Comparison of ENCODE assay signal across 31 mouse cellular contexts in genomic region chr7:81327661-81328060, GRCm38 (mm10).
"Had no signal": no experiment of that assay in that cellular context is flagged by ENCODE, and none has a peak within 500 bp of the region (broad histone marks: within the 10 kb centered on the region; RNA-seq: fewer than 3 reads in every experiment).

No protein-coding gene starts in this region.

- DNase-seq: left cerebral cortex, postnatal 4 days; liver; liver, postnatal 0 days; lung, adult 18-20 months; lung, adult 2 months; lung, embryonic 14.5 days; lung, postnatal 10 days; lung, postnatal 14 days; lung, postnatal 36 days; lung, postnatal 4 days; midbrain, embryonic 14.5 days had no signal

- H3K9ac ChIP-seq: limb, embryonic 12.5 days; limb, embryonic 13.5 days; limb, embryonic 15.5 days; liver, embryonic 12.5 days; liver, embryonic 13.5 days; liver, embryonic 14.5 days; liver, embryonic 15.5 days; liver, postnatal 0 days; lung, embryonic 14.5 days; lung, embryonic 15.5 days; midbrain, embryonic 12.5 days; midbrain, embryonic 13.5 days; midbrain, embryonic 15.5 days; neural tube, embryonic 12.5 days had no signal

- H3K4me3 ChIP-seq: left cerebral cortex, adult 2 months; limb, embryonic 10.5 days; limb, embryonic 12.5 days; limb, embryonic 13.5 days; limb, embryonic 15.5 days; liver, embryonic 12.5 days; liver, embryonic 13.5 days; liver, embryonic 15.5 days; lung, embryonic 15.5 days; megakaryocyte, embryonic 14.5 days; midbrain, embryonic 12.5 days; midbrain, embryonic 13.5 days; midbrain, embryonic 15.5 days; myocyte; neural tube, embryonic 12.5 days had no signal

- H3K36me3 ChIP-seq: midbrain, embryonic 15.5 days had no signal

- H3K4me2 ChIP-seq: limb, embryonic 12.5 days; limb, embryonic 13.5 days; limb, embryonic 15.5 days; liver, embryonic 11.5 days; liver, embryonic 12.5 days; liver, embryonic 13.5 days; liver, embryonic 15.5 days; lung, embryonic 14.5 days; lung, embryonic 15.5 days; midbrain, embryonic 12.5 days; midbrain, embryonic 13.5 days; midbrain, embryonic 15.5 days; neural tube, embryonic 12.5 days had no signal

- ATAC-seq: lung, postnatal 0 days; midbrain, embryonic 13.5 days; midbrain, embryonic 15.5 days; midbrain, embryonic 16.5 days had no signal

- H3K4me1 ChIP-seq: limb, embryonic 13.5 days; limb, embryonic 15.5 days; midbrain, embryonic 15.5 days; neural tube, embryonic 12.5 days had no signal

- H3K9me3 ChIP-seq: limb, embryonic 10.5 days; limb, embryonic 12.5 days; limb, embryonic 13.5 days; limb, embryonic 15.5 days; liver, embryonic 12.5 days; liver, embryonic 13.5 days; liver, embryonic 15.5 days; lung, embryonic 15.5 days; megakaryocyte, embryonic 14.5 days; midbrain, embryonic 12.5 days; midbrain, embryonic 13.5 days; midbrain, embryonic 15.5 days; neural tube, embryonic 12.5 days had no signal

- H3K27ac ChIP-seq: left cerebral cortex, adult 2 months; limb, embryonic 10.5 days; limb, embryonic 12.5 days; limb, embryonic 13.5 days; limb, embryonic 15.5 days; liver, embryonic 12.5 days; liver, embryonic 13.5 days; liver, embryonic 14.5 days; liver, embryonic 15.5 days; lung, embryonic 15.5 days; macrophage; midbrain, embryonic 12.5 days; midbrain, embryonic 13.5 days; midbrain, embryonic 15.5 days; neural tube, embryonic 12.5 days had no signal

- H3K27me3 ChIP-seq: limb, embryonic 12.5 days; limb, embryonic 13.5 days; limb, embryonic 15.5 days; liver, embryonic 12.5 days; liver, embryonic 13.5 days; liver, embryonic 15.5 days; lung, embryonic 15.5 days; megakaryocyte, embryonic 14.5 days; midbrain, embryonic 12.5 days; midbrain, embryonic 13.5 days; midbrain, embryonic 15.5 days; neural tube, embryonic 12.5 days had no signal
